Mouse (Mus musculus): ENCODE data around the gene Gng12.

- no peak for TF ChIP-seq CTCF (IDR thresholded peaks at IDR 0.05; ENCODE audit: low read depth)
- no peak for TF ChIP-seq EP300 (IDR thresholded peaks at IDR 0.05; ENCODE audit: low read depth)
These were observed 7.5 kb downstream of the Gng12 start for GRCm38 (mm10) chr6:66903720-66904119.

All from liver, embryonic 14.5 days (tissue).